Mouse (Mus musculus) intestine, embryonic 16.5 days (tissue): ENCODE measurements at regions not wholly inside any gene's neighbourhood (a gene's known extent, or its start where the extent isn't known, plus 50 kb on each side); places are given as distances from the start of the nearest gene placed in this dataset.
A peak's percentile ranks its signal among the peaks of the same experiment; 100 is the strongest.

Experiments
- ATAC-seq: fragments of 200-750 bp; cut with Nextera tagmentation; 2 replicates; pipeline ENCODE4 v1.8.0; 2017; ENCODE audit warnings: moderate TSS enrichment, moderate library complexity
- H3K27ac ChIP-seq: fragments of 300-500 bp; sonication (generic); 2 replicates; pipeline ENCODE4 v1.5.1; 2014; ENCODE audit warnings: mild to moderate bottlenecking, low read length
- H3K27me3 ChIP-seq: fragments of 300-500 bp; sonication (generic); replicated peaks from 2 replicates; pipeline ENCODE4 v1.6.1; 2014; ENCODE audit warnings: low read length, control low read depth, mixed read lengths; ENCODE audit not compliant: control insufficient read depth, insufficient read depth
- H3K36me3 ChIP-seq: fragments of 300-500 bp; sonication (generic); 2 replicates; pipeline ENCODE4 v1.6.1; 2014; ENCODE audit warnings: low read length, control low read depth; ENCODE audit not compliant: control insufficient read depth, insufficient read depth
- H3K4me1 ChIP-seq: fragments of 300-500 bp; sonication (generic); 2 replicates; pipeline ENCODE4 v1.6.1; 2014; ENCODE audit warnings: low read length, control low read depth, mixed read lengths; ENCODE audit not compliant: control insufficient read depth, insufficient read depth
- H3K4me2 ChIP-seq: fragments of 300-500 bp; sonication (generic); 2 replicates; pipeline ENCODE4 v1.6.1; 2014; ENCODE audit warnings: low read depth, low read length, control low read depth
- H3K4me3 ChIP-seq: fragments of 300-500 bp; sonication (generic); 2 replicates; pipeline ENCODE4 v1.5.1; 2014; ENCODE audit warnings: mild to moderate bottlenecking, low read length
- H3K9ac ChIP-seq: fragments of 300-500 bp; sonication (generic); 2 replicates; pipeline ENCODE4 v1.6.1; 2014; ENCODE audit warnings: low read depth, low read length
- H3K9me3 ChIP-seq: fragments of 300-500 bp; sonication (generic); 2 replicates; pipeline ENCODE4 v1.6.1; 2016; ENCODE audit warnings: low read length, control low read depth; ENCODE audit not compliant: control insufficient read depth
- WGBS: fragments of 180-500 bp; shearing (Covaris S2); extraction: QIAGEN DNeasy Blood & Tissue Kit; methylation state at CpG from one replicate; pipeline ENCODE4 v1.1.7; 2014; 5-methylcytosine and 5-hydroxymethylcytosine counted together

GRCm38 (mm10) chr11:31787917-31788703, 83.9 kb upstream of the Cpeb4 start:
- WGBS, result 44% methylated on average over 2 of the region's 2 CpGs
- Histone ChIP-seq H3K9ac (no peak overlapping the region), H3K4me3 (no peak overlapping the region), H3K27ac (no peak overlapping the region), H3K36me3 (no peaks in the 10 kb centered on the region), H3K27me3 (no peaks in the 10 kb centered on the region), H3K9me3 (no peaks in the 10 kb centered on the region), H3K4me1 (no peaks in the 10 kb centered on the region), H3K4me2 (no peak overlapping the region)
- ATAC-seq, result no peak

GRCm38 (mm10) chr11:31789967-31790366, 82.0 kb upstream of the Cpeb4 start:
- no peak for ATAC-seq
- Histone ChIP-seq H3K9me3 (no peaks in the 10 kb centered on the region), H3K27me3 (no peaks in the 10 kb centered on the region), H3K4me1 (no peaks in the 10 kb centered on the region), H3K27ac (no peak overlapping the region), H3K36me3 (no peaks in the 10 kb centered on the region), H3K4me3 (no peak overlapping the region), H3K4me2 (no peak overlapping the region), H3K9ac (no peak overlapping the region)
- WGBS, result 77% methylated on average over 3 of the region's 3 CpGs

DNA sequence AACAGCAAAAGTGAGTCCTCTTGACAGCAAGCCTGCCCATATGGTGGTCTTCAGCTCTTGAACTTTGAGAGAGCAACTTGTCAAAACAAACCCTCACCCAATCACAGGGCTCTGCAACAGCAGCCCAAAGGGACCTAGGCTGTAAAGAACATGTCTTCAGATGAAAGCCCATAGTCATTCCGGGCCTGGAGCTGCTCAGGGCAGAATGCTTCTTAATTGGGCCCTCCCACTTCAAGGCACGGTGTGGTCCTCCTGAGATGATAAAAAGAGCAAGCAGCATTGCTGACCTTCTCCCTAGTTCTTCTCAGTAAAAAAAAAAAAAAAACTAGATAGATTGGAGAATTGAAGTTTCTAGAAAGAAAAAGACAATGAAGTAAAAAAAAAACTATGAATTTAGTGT, 80.7 kb upstream of the Cpeb4 start:
- 56% methylated on average over 2 of the region's 2 CpGs for whole genome bisulfite sequencing
- no peaks in the 10 kb centered on the region for H3K27me3 ChIP-seq
- no peak overlapping the region for H3K9ac ChIP-seq
- no peaks in the 10 kb centered on the region for H3K9me3 ChIP-seq
- no peak overlapping the region for H3K27ac ChIP-seq
- H3K4me3 ChIP-seq, result no peak overlapping the region
- H3K4me1 ChIP-seq, result no peaks in the 10 kb centered on the region
- H3K4me2 ChIP-seq, result no peak overlapping the region
- no peak for ATAC-seq
- H3K36me3 ChIP-seq, result no peaks in the 10 kb centered on the region

DNA sequence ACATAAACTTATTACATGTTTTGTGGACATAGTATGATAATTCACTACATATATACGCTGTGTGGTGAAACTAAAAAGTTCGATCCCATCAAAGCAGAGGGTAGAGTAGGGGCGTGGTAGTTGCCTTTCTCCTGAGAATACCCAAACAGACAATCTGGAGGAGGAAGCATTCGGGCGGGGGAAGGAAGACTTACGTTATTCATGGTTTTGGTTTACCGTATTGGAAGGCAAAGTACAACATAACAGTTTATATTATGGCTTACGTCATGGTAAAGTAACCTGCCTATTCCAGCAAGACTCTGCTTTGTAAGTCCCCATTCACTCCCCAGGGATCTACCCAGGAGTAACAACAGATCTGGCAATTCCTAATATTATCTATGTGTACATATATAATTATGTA, 76.9 kb upstream of the Cpeb4 start:
- no peak overlapping the region for H3K4me3 ChIP-seq
- H3K4me1 ChIP-seq, result no peaks in the 10 kb centered on the region
- no peak overlapping the region for H3K27ac ChIP-seq
- no peak overlapping the region for H3K9ac ChIP-seq
- no peaks in the 10 kb centered on the region for H3K36me3 ChIP-seq
- H3K27me3 ChIP-seq, result no peaks in the 10 kb centered on the region
- ATAC-seq, result no peak
- WGBS, result 52% methylated on average over 8 of the region's 8 CpGs
- H3K9me3 ChIP-seq, result 0 out of 2 replicates have a peak, but pooled peaks cover 5% of the 10 kb centered on the region
- H3K4me2 ChIP-seq, result no peak overlapping the region

GRCm38 (mm10) chr11:31796245-31796644, 75.8 kb upstream of the Cpeb4 start:
- 67% methylated on average over 6 of the region's 6 CpGs for WGBS
- no peak overlapping the region for H3K9ac ChIP-seq
- no peak overlapping the region for H3K4me3 ChIP-seq
- no peaks in the 10 kb centered on the region for H3K36me3 ChIP-seq
- H3K4me1 ChIP-seq, result no peaks in the 10 kb centered on the region
- H3K4me2 ChIP-seq, result no peak overlapping the region
- no peaks in the 10 kb centered on the region for H3K27me3 ChIP-seq
- ATAC-seq, result no peak
- no peak overlapping the region for H3K27ac ChIP-seq
- H3K9me3 ChIP-seq, result 0 out of 2 replicates have a peak, but pooled peaks cover 5% of the 10 kb centered on the region

- Histone ChIP-seq H3K4me1 (peaks cover 7% of the 10 kb centered on the region; the same call in 1 of the 2 replicates), H3K9me3 (0 out of 2 replicates have a peak, but pooled peaks cover 5% of the 10 kb centered on the region), H3K36me3 (no peaks in the 10 kb centered on the region), H3K4me3 (no peak overlapping the region), H3K27me3 (no peaks in the 10 kb centered on the region), H3K4me2 (no peak overlapping the region), H3K27ac (0 out of 2 replicates have a peak overlapping the region, but pooled peaks have one; percentile 24), H3K9ac (no peak overlapping the region)
- ATAC-seq, result peak; percentile 76
- 79% methylated on average over 4 of the region's 4 CpGs for WGBS
These were observed 70.4 kb upstream of the Cpeb4 start for GRCm38 (mm10) chr11:31801575-31801974.

DNA sequence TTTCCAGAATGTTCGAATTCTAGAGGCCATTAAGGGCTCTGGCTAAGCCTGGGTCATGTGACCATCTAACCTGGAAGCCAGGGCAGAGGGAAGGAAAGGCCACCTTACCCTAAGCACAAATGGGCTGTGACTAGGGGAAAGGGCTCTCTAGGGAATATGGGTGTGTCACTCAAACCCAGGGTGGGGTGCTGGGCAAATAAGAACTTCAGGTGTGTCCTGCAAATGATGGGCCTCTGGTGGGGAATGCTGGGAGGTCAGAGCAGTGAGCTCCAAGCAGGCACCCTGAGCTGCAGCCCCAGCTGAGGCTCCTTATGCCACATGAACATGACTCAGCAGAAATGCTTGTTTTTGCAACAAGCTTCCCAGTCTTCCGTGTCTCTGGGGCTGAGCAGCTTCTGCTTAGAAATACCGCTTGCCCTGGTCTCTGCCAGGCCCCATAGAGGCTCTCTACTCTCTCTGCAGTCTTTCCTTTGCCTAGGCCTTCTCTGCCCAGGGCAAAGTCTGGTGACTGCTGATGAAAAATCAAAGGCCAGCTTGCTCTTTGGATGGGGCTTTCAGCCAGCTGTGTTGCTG, 68.6 kb upstream of the Cpeb4 start:
- ATAC-seq, result peak; percentile 78

GRCm38 (mm10) chr11:31804518-31804917, 67.5 kb upstream of the Cpeb4 start:
- H3K4me3 ChIP-seq, result no peak overlapping the region
- no peaks in the 10 kb centered on the region for H3K9me3 ChIP-seq
- WGBS, result 90% methylated on average over 6 of the region's 6 CpGs
- H3K4me2 ChIP-seq, result no peak overlapping the region
- no peak overlapping the region for H3K9ac ChIP-seq
- no peak for ATAC-seq
- H3K27me3 ChIP-seq, result no peaks in the 10 kb centered on the region
- no peaks in the 10 kb centered on the region for H3K36me3 ChIP-seq
- peaks cover 25% of the 10 kb centered on the region for H3K4me1 ChIP-seq
- H3K27ac ChIP-seq, result no peak overlapping the region

More for the DNA sequence above, 68.6 kb upstream of the Cpeb4 start:
- Histone ChIP-seq H3K27me3 (no peaks in the 10 kb centered on the region), H3K9ac (no peak overlapping the region), H3K27ac (peak overlapping the region; percentile 75), H3K36me3 (no peaks in the 10 kb centered on the region), H3K4me1 (peaks cover 18% of the 10 kb centered on the region), H3K9me3 (0 out of 2 replicates have a peak, but pooled peaks cover 5% of the 10 kb centered on the region), H3K4me3 (no peak overlapping the region), H3K4me2 (no peak overlapping the region)
- 21% methylated on average over 3 of the region's 3 CpGs for WGBS

DNA sequence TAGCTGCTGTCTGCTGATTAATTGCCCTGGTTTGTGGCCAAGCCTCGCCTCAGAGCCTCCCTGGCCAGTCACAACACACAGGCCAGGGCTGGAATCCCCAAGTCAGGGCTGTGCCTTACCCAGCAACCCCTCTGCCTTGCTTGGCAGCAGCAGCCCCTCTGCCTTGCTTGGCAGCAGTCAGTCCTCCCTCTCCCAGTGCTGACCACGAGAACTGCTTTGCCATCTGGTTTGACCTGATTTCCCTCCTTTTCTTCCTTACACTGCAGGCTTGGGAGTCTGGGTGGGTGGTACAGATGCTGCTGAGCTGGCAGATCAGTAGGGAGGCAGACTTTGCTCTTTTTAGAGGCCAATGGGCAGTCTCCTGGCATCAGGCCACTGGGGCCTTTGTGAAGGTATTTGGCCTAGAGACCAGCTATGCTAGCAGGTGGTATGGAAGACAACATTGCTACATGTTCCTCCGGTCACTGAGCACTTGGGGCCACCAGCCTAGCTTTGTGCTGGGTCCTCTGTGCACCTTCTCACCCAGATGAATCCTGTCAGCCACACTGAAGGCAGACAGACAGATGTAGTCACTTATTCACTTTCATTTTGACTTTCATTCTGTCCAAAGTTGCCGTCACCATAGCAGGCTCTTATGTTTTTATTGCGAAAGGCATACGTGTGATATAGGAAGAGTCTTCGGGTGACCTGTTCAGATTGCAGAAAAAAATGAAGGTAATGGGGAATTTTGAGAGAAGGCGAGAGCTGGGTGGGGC, 64.4 kb upstream of the Cpeb4 start:
- Histone ChIP-seq H3K9me3 (no peaks in the 10 kb centered on the region), H3K4me1 (peaks cover 32% of the 10 kb centered on the region), H3K27ac (peak overlapping the region; percentile 63), H3K27me3 (no peaks in the 10 kb centered on the region), H3K36me3 (no peaks in the 10 kb centered on the region), H3K4me2 (0 out of 2 replicates have a peak overlapping the region, but pooled peaks have one; percentile 10), H3K4me3 (no peak overlapping the region), H3K9ac (0 out of 2 replicates have a peak overlapping the region, but pooled peaks have one; percentile 44)
- ATAC-seq, result peak; percentile 60
- WGBS, result 67% methylated on average over 8 of the region's 8 CpGs
